In genomic region chr9:14378151-14378550, GRCm38 (mm10) we compare ENCODE assay signal across 13 mouse cellular contexts. TPM values are rescaled to one million over a fixed set of nuclear protein-coding genes. Genes with fewer than 3 reads are reported as not detected.
A peak's percentile ranks its signal among the peaks of the same experiment; 100 is the strongest.
DNase-seq lines count a peak whose midpoint lies in the region; ATAC-seq and TF ChIP-seq lines count a peak whose summit lies in the region.
"Had no signal": no experiment of that assay in that cellular context is flagged by ENCODE, and none has a peak within 500 bp of the region (broad histone marks: within the 10 kb centered on the region; RNA-seq: fewer than 3 reads in every experiment).

No protein-coding gene starts in this region.

- H3K4me2 ChIP-seq in liver, embryonic 13.5 days: peak overlapping the region; percentile 90
- no peak overlapping the region for H3K4me2 ChIP-seq in liver, embryonic 11.5 days
- H3K4me2 ChIP-seq in intestine, postnatal 0 days (replicated peaks; ENCODE audit: low read depth): peak overlapping the region; percentile 98; the same call in 1 of the 2 replicates
- H3K4me2 ChIP-seq in liver, postnatal 0 days (ENCODE audit: low read depth, low read length): peak overlapping the region; percentile 81

- TF ChIP-seq CTCF in intestine, postnatal 0 days (IDR thresholded peaks at IDR 0.05; ENCODE audit: low read depth): no peak
- no peak for TF ChIP-seq CTCF in liver, postnatal 0 days (IDR thresholded peaks at IDR 0.05; ENCODE audit: low read depth)

- WGBS in liver, embryonic 13.5 days (ENCODE audit: insufficient replicate concordance): 91% methylated on average over 2 of the region's 2 CpGs
- 88% methylated on average over 2 of the region's 2 CpGs for WGBS in liver, embryonic 11.5 days
- WGBS in intestine, postnatal 0 days: 57% methylated on average over 2 of the region's 2 CpGs
- WGBS in liver, postnatal 0 days (ENCODE audit: insufficient replicate concordance): 94% methylated on average over 2 of the region's 2 CpGs

- H3K36me3 ChIP-seq in liver, embryonic 13.5 days: peaks cover 55% of the 10 kb centered on the region
- no peaks in the 10 kb centered on the region for H3K36me3 ChIP-seq in liver, embryonic 11.5 days (ENCODE audit: control insufficient read depth, insufficient read depth, low read length)
- no peaks in the 10 kb centered on the region for H3K36me3 ChIP-seq in intestine, postnatal 0 days (ENCODE audit: control insufficient read depth, insufficient read depth)
- H3K36me3 ChIP-seq in liver, postnatal 0 days (replicated peaks; ENCODE audit: insufficient read depth, low read length): no peaks in the 10 kb centered on the region

- H3K4me1 ChIP-seq in liver, embryonic 13.5 days (replicated peaks): peaks cover 88% of the 10 kb centered on the region
- peaks cover 11% of the 10 kb centered on the region for H3K4me1 ChIP-seq in liver, embryonic 11.5 days (replicated peaks; ENCODE audit: control insufficient read depth, insufficient read depth, low read length)
- H3K4me1 ChIP-seq in intestine, postnatal 0 days (replicated peaks; ENCODE audit: control insufficient read depth, insufficient read depth, low read length): peaks cover 13% of the 10 kb centered on the region; the same call in 1 of the 2 replicates
- peaks cover 12% of the 10 kb centered on the region for H3K4me1 ChIP-seq in liver, postnatal 0 days (ENCODE audit: insufficient read depth)

- intact Hi-C loops in left cerebral cortex, postnatal 25 days (cut with DNase I): no loop called here

- DNase-seq in adrenal gland, postnatal 14 days: peak; percentile 53
- DNase-seq in adrenal gland, adult 18-20 months (ENCODE audit: low spot score in 2 of 2): no peak
- no peak for DNase-seq in liver, embryonic 13.5 days
- no peak for DNase-seq in liver, embryonic 11.5 days (ENCODE audit: low spot score)
- no peak for DNase-seq in liver, postnatal 0 days
- DNase-seq in left cerebral cortex, postnatal 25 days (ENCODE audit: low spot score in 2 of 2): no peak
- DNase-seq: forebrain, postnatal 0 days; gastrocnemius, postnatal 25 days; lung, adult 2 months; thymus, postnatal 36 days had no signal

- H3K27me3 ChIP-seq in liver, embryonic 13.5 days: no peaks in the 10 kb centered on the region
- no peaks in the 10 kb centered on the region for H3K27me3 ChIP-seq in liver, embryonic 11.5 days (replicated peaks; ENCODE audit: control insufficient read depth, insufficient read depth, low read length)
- H3K27me3 ChIP-seq in intestine, postnatal 0 days (replicated peaks; ENCODE audit: control insufficient read depth, insufficient read depth, low read length): no peaks in the 10 kb centered on the region
- H3K27me3 ChIP-seq in liver, postnatal 0 days (ENCODE audit: insufficient read depth, low read length): no peaks in the 10 kb centered on the region

- no peak for TF ChIP-seq EP300 in liver, postnatal 0 days (IDR thresholded peaks at IDR 0.05; ENCODE audit: low read depth)

- H3K27ac ChIP-seq in liver, embryonic 13.5 days: peak overlapping the region; percentile 45; the same call in 1 of the 2 replicates
- H3K27ac ChIP-seq in liver, embryonic 11.5 days (ENCODE audit: low read depth, low read length): no peak overlapping the region
- H3K27ac ChIP-seq in intestine, postnatal 0 days (ENCODE audit: low read depth, low read length): no peak overlapping the region; the same call in 1 of the 2 replicates
- H3K27ac ChIP-seq in liver, postnatal 0 days (ENCODE audit: low read depth): no peak overlapping the region
- H3K27ac ChIP-seq: kidney, postnatal 0 days had no signal

- no peak for ATAC-seq in liver, embryonic 13.5 days (ENCODE audit: low read depth)
- ATAC-seq in liver, embryonic 11.5 days (replicated peaks; ENCODE audit: low FRiP score): no peak
- no peak for ATAC-seq in intestine, postnatal 0 days
- ATAC-seq in liver, postnatal 0 days: no peak
- no peak for ATAC-seq in frontal cortex, adult (ENCODE audit: low TSS enrichment)
- ATAC-seq: forebrain, postnatal 0 days had no signal

- no peaks in the 10 kb centered on the region for H3K9me3 ChIP-seq in liver, embryonic 13.5 days (replicated peaks)
- H3K9me3 ChIP-seq in liver, embryonic 11.5 days (ENCODE audit: control insufficient read depth, low read length): no peaks in the 10 kb centered on the region
- no peaks in the 10 kb centered on the region for H3K9me3 ChIP-seq in intestine, postnatal 0 days (ENCODE audit: control insufficient read depth)
- no peaks in the 10 kb centered on the region for H3K9me3 ChIP-seq in liver, postnatal 0 days (ENCODE audit: low read length)

- peak overlapping the region; percentile 97 for H3K9ac ChIP-seq in liver, embryonic 13.5 days
- H3K9ac ChIP-seq in liver, embryonic 11.5 days (ENCODE audit: low read depth, low read length): no peak overlapping the region
- no peak overlapping the region for H3K9ac ChIP-seq in intestine, postnatal 0 days (ENCODE audit: low read depth, low read length)
- H3K9ac ChIP-seq in liver, postnatal 0 days (replicated peaks): no peak overlapping the region
- H3K9ac ChIP-seq: forebrain, postnatal 0 days had no signal

- H3K4me3 ChIP-seq in liver, embryonic 13.5 days (replicated peaks): peak overlapping the region; percentile 88
- no peak overlapping the region for H3K4me3 ChIP-seq in liver, embryonic 11.5 days (ENCODE audit: low read depth, low read length)
- H3K4me3 ChIP-seq in intestine, postnatal 0 days (ENCODE audit: low read depth, low read length): no peak overlapping the region
- no peak overlapping the region for H3K4me3 ChIP-seq in liver, postnatal 0 days (ENCODE audit: low read depth, low read length)

RNA-seq across cellular contexts. Expression of gene Endod1, which starts 3.2 kb away (rescaled TPM):
- total RNA-seq in adrenal gland, postnatal 14 days (2021): 13.8 and 15.7 TPM in 2 replicates
- 10 to 100 TPM; 16.1 to 18.5 TPM for total RNA-seq in adrenal gland, adult 18-20 months (2021)
- polyA plus RNA-seq in liver, embryonic 13.5 days (2015; fragmentation: Nextera tagmentation; extraction: Ambion mirVana): 37.8 and 40.4 TPM in 2 replicates
- polyA plus RNA-seq in liver, embryonic 11.5 days (2014; fragmentation: Nextera tagmentation; extraction: Ambion mirVana): 19.4 and 20.3 TPM in 2 replicates
- 36.8 and 39.0 TPM in 2 replicates for polyA plus RNA-seq in intestine, postnatal 0 days (2015; fragmentation: Nextera tagmentation; extraction: Ambion mirVana)
- polyA plus RNA-seq in liver, postnatal 0 days (2015; fragmentation: Nextera tagmentation; extraction: Ambion mirVana): 11.6 and 12.4 TPM in 2 replicates
- total RNA-seq in left cerebral cortex, postnatal 25 days (2021): 10 to 100 TPM; 55.7 to 64.4 TPM
